Mouse (Mus musculus) liver, adult 2 months (tissue): ENCODE results near the gene Mex3d.

Source experiments
- CTCF ChIP-seq: fragments of 200-500 bp; IDR thresholded peaks from 2 replicates; pipeline ENCODE4 v1.5.1; 2011; ENCODE audit warnings: low read depth, low read length, control low read depth
- POLR2A ChIP-seq: fragments of 200-500 bp; IDR thresholded peaks from 2 replicates; pipeline ENCODE4 v1.6.1; 2011; ENCODE audit warnings: low read length, control low read depth; ENCODE audit not compliant: insufficient read depth; ENCODE audit errors: extremely low read depth

GRCm38 (mm10) chr10:80415566-80415965 lies 28.1 kb upstream of the Mex3d start:
- TF ChIP-seq POLR2A = no peak
- no peak for TF ChIP-seq CTCF
